In the genomic region with DNA sequence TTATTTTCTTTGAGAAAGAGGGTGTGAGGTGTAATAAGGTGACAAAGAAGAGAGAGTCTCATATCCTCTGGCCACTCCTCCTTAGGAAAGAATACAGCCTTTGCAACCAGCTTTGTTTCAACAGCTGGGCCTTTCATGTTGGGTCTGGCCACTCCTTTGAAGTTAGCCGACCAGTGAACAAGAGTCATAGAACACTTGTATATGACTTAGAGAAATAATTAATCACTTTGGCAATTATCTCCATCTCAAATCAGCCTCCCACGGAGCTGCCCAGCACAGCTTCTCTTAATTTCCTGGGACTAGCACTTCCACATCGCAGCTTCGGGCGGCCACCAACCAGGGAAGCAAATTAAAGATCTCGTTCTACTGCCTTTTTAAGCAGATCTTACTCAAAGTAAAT, we compare ENCODE assay signal across 26 mouse cellular contexts.
"Had no signal": no experiment of that assay in that cellular context is flagged by ENCODE, and none has a peak within 500 bp of the region (broad histone marks: within the 10 kb centered on the region; RNA-seq: fewer than 3 reads in every experiment).

No protein-coding gene starts in this region.

- H3K4me2 ChIP-seq: heart, embryonic 12.5 days; hindbrain, embryonic 12.5 days; hindbrain, embryonic 14.5 days; intestine, embryonic 15.5 days; limb, embryonic 13.5 days; limb, embryonic 15.5 days; liver, embryonic 12.5 days had no signal

- H3K27ac ChIP-seq: gastrocnemius, adult 2 months; heart, embryonic 10.5 days; hindbrain, embryonic 10.5 days; hindbrain, embryonic 12.5 days; hindbrain, embryonic 14.5 days; intestine, embryonic 15.5 days; layer of hippocampus, adult 2 months; left cerebral cortex, adult 2 months; limb, embryonic 13.5 days; limb, embryonic 15.5 days; liver, embryonic 12.5 days; liver, embryonic 14.5 days had no signal

- H3K27me3 ChIP-seq: heart, embryonic 12.5 days; hindbrain, embryonic 12.5 days; intestine, embryonic 15.5 days; limb, embryonic 13.5 days; limb, embryonic 15.5 days; liver, embryonic 12.5 days had no signal

- H3K4me3 ChIP-seq: gastrocnemius, adult 2 months; heart, embryonic 10.5 days; heart, embryonic 12.5 days; hindbrain, embryonic 10.5 days; hindbrain, embryonic 12.5 days; intestine, embryonic 15.5 days; layer of hippocampus, adult 2 months; left cerebral cortex, adult 2 months; limb, embryonic 13.5 days; limb, embryonic 15.5 days; liver, embryonic 12.5 days had no signal

- H3K9me3 ChIP-seq: heart, embryonic 10.5 days; heart, embryonic 12.5 days; hindbrain, embryonic 10.5 days; hindbrain, embryonic 12.5 days; intestine, embryonic 15.5 days; limb, embryonic 13.5 days; limb, embryonic 15.5 days; liver, embryonic 12.5 days had no signal

- H3K9ac ChIP-seq: heart, embryonic 12.5 days; hindbrain, embryonic 12.5 days; hindbrain, embryonic 14.5 days; intestine, embryonic 15.5 days; limb, embryonic 13.5 days; limb, embryonic 15.5 days; liver, embryonic 12.5 days; liver, embryonic 14.5 days had no signal

- H3K4me1 ChIP-seq: heart, embryonic 10.5 days; heart, embryonic 12.5 days; hindbrain, embryonic 10.5 days; hindbrain, embryonic 12.5 days; intestine, embryonic 15.5 days; limb, embryonic 13.5 days; limb, embryonic 15.5 days; liver, embryonic 12.5 days had no signal

- DNase-seq: gastrocnemius, adult 2 months; gastrocnemius, postnatal 10 days; gastrocnemius, postnatal 25 days; heart, adult 18-20 months; heart, postnatal 10 days; heart, postnatal 4 days; kidney, adult 2 months; kidney, adult 9 months; kidney, postnatal 10 days; kidney, postnatal 25 days; left cerebral cortex, postnatal 4 days had no signal

- ATAC-seq: hindbrain, embryonic 16.5 days; inflammation-experienced regulatory T-cells, adult 6 months; intestine, embryonic 15.5 days; intestine, postnatal 0 days; liver, embryonic 12.5 days had no signal

- H3K36me3 ChIP-seq: heart, embryonic 10.5 days; heart, embryonic 12.5 days; hindbrain, embryonic 10.5 days; hindbrain, embryonic 12.5 days; intestine, embryonic 15.5 days; limb, embryonic 13.5 days; limb, embryonic 15.5 days; liver, embryonic 12.5 days had no signal
